Comparison of ENCODE assay signal across 25 mouse cellular contexts in genomic region chr6:37536831-37537230, GRCm38 (mm10). TPM values are rescaled to one million over a fixed set of nuclear protein-coding genes. Genes with fewer than 3 reads are reported as not detected.
"Had no signal": no experiment of that assay in that cellular context is flagged by ENCODE, and none has a peak within 500 bp of the region (broad histone marks: within the 10 kb centered on the region; RNA-seq: fewer than 3 reads in every experiment).

No protein-coding gene starts in this region.

- DNase-seq: lung, adult 2 months; lung, postnatal 14 days; lung, postnatal 36 days; right cerebral cortex, postnatal 14 days; thymus, adult 2 months; thymus, postnatal 25 days; thymus, postnatal 4 days had no signal

- H3K4me2 ChIP-seq: lung, embryonic 15.5 days; midbrain, embryonic 11.5 days; midbrain, embryonic 13.5 days; midbrain, embryonic 15.5 days; neural tube, embryonic 12.5 days; stomach, embryonic 15.5 days had no signal

- H3K9ac ChIP-seq: lung, embryonic 15.5 days; midbrain, embryonic 13.5 days; midbrain, embryonic 15.5 days; neural tube, embryonic 12.5 days; stomach, embryonic 15.5 days had no signal

- H3K4me1 ChIP-seq: lung, embryonic 15.5 days; megakaryocyte, embryonic 14.5 days; midbrain, embryonic 13.5 days; midbrain, embryonic 15.5 days; neural tube, embryonic 12.5 days; stomach, embryonic 15.5 days had no signal

- ATAC-seq: lung, postnatal 0 days; midbrain, embryonic 13.5 days; midbrain, embryonic 15.5 days had no signal

- H3K27me3 ChIP-seq: lung, embryonic 15.5 days; midbrain, embryonic 13.5 days; midbrain, embryonic 15.5 days; neural tube, embryonic 12.5 days; stomach, embryonic 15.5 days had no signal

- H3K4me3 ChIP-seq: lung, embryonic 15.5 days; megakaryocyte, embryonic 14.5 days; midbrain, embryonic 13.5 days; midbrain, embryonic 15.5 days; neural tube, embryonic 12.5 days; stomach, embryonic 15.5 days had no signal

- H3K27ac ChIP-seq: lung, embryonic 15.5 days; macrophage; midbrain, embryonic 13.5 days; midbrain, embryonic 15.5 days; neural tube, embryonic 12.5 days; stomach, embryonic 15.5 days; stomach, postnatal 0 days had no signal

- H3K9me3 ChIP-seq: lung, embryonic 15.5 days; midbrain, embryonic 13.5 days; midbrain, embryonic 15.5 days; neural tube, embryonic 12.5 days; stomach, embryonic 15.5 days had no signal

- H3K36me3 ChIP-seq: lung, embryonic 15.5 days; midbrain, embryonic 13.5 days; midbrain, embryonic 15.5 days; neural tube, embryonic 12.5 days; stomach, embryonic 15.5 days had no signal

RNA-seq across cellular contexts. Expression of gene Akr1d1, which starts 6.9 kb away (rescaled TPM):
- total RNA-seq: megakaryocyte progenitor cell, adult 5-6 weeks; midbrain, postnatal 0 days; monocyte, adult 5-6 weeks; neutrophil, adult 5-6 weeks had no signal
- polyA plus RNA-seq: lung, embryonic 15.5 days; lung, postnatal 0 days; macrophage; midbrain, embryonic 11.5 days; midbrain, embryonic 13.5 days; midbrain, embryonic 15.5 days; midbrain, postnatal 0 days; neural tube, embryonic 12.5 days; neural tube, embryonic 14.5 days; spleen, adult 2 months; testis, adult 2 months; thymus, adult 2 months; urinary bladder, adult 2 months had no signal
